In the genomic region with DNA sequence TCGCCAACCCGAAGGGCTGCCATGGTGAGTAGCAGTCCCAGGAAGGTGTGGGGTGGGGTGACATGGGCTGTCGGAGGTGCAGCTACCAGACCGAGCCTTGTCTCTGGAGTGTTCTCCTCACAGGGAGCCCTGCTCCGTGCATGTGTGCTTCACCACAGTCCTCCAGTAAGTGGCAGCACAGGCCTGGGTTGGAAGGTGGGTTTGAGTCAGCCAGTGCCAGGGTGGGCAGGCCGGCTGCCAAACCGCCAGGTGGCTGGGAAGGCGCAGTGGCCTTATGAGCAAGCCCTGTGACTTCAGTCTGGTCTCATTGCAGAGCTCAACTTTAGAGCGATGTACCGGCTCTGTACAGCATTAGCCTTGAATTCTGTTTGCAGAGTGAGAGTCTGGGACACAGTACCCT, we compare ENCODE assay signal across 8 mouse cellular contexts. TPM values are rescaled to one million over a fixed set of nuclear protein-coding genes. Genes with fewer than 3 reads are reported as not detected.
DNase-seq lines count a peak whose midpoint lies in the region; ATAC-seq and TF ChIP-seq lines count a peak whose summit lies in the region.

No protein-coding gene starts in this region.

- H3K4me3 ChIP-seq in left cerebral cortex, adult 2 months = no peak overlapping the region

- TF ChIP-seq CTCF in left cerebral cortex, adult 2 months (IDR thresholded peaks at IDR 0.05) = peak; percentile 88

- DNase-seq in WW6 (ENCODE audit: low read depth, low spot score) = peak; percentile 7
- DNase-seq in gastrocnemius, postnatal 14 days = peak; percentile 87
- peak; percentile 82 for DNase-seq in induced T-regulatory cell, adult 2 months (ENCODE audit: low read depth)
- peak; percentile 83 to 89 for DNase-seq in left cerebral cortex, adult 2 months (ENCODE audit: extremely low spot score in 1 of 2, low spot score in 2 of 2)
- DNase-seq in right cerebral cortex, postnatal 25 days = peak; percentile 87

- intact Hi-C loops in gastrocnemius, postnatal 14 days (cut with DNase I; ENCODE audit: low total_unique reads) = loop anchor here (5.0 kb wide), 1 partner anchor 47 kb away; no protein-coding TSS in a partner anchor
- intact Hi-C loops in left cerebral cortex, adult 2 months (cut with DNase I) = loop anchor here (1.0 to 5.0 kb wide), 3 partner anchors 34 to 117 kb away; no protein-coding TSS in a partner anchor

- peak; percentile 78 for ATAC-seq in common myeloid progenitor, adult 5-6 weeks (replicated peaks; ENCODE audit: low read depth, poor library complexity, severe bottlenecking)
- ATAC-seq in megakaryocyte progenitor cell, adult 5-6 weeks (replicated peaks; ENCODE audit: poor library complexity) = peak; percentile 78
- no peak for ATAC-seq in erythroid progenitor cell, adult 5-6 weeks (replicated peaks; ENCODE audit: low FRiP score, poor library complexity, severe bottlenecking)

- no peak overlapping the region for H3K27ac ChIP-seq in left cerebral cortex, adult 2 months

RNA-seq across cellular contexts. Expression of gene Camk1g, which starts 39.9 kb away (rescaled TPM):
- 0.09 TPM in 1 of 2 replicates, not detected in the other for total RNA-seq in common myeloid progenitor, adult 5-6 weeks (2017)
- total RNA-seq in gastrocnemius, postnatal 14 days (2021) = under 1 TPM; 0.18 to 0.33 TPM
- 10 to 100 TPM; 41.7 to 47.6 TPM for total RNA-seq in left cerebral cortex, adult 2 months (2021)
- not detected in 2 replicates for total RNA-seq in megakaryocyte progenitor cell, adult 5-6 weeks (2015)
- total RNA-seq in megakaryocyte progenitor cell, adult 5-6 weeks (2017) = not detected in 2 replicates
- total RNA-seq in erythroid progenitor cell, adult 5-6 weeks (2015; ENCODE audit: low replicate concordance) = not detected in 2 replicates
- not detected in 2 replicates for total RNA-seq in erythroid progenitor cell, adult 5-6 weeks (2017; ENCODE audit: low replicate concordance)

RNA-seq across cellular contexts. Expression of gene G0s2, which starts 57.2 kb away (rescaled TPM):
- total RNA-seq in common myeloid progenitor, adult 5-6 weeks (2017) = 0.29 and 3.4 TPM in 2 replicates
- total RNA-seq in gastrocnemius, postnatal 14 days (2021) = 10 to 100 TPM; 16.7 to 25.3 TPM
- total RNA-seq in left cerebral cortex, adult 2 months (2021) = 1 to 10 TPM; 6.0 to 7.3 TPM
- 9.3 and 11.9 TPM in 2 replicates for total RNA-seq in megakaryocyte progenitor cell, adult 5-6 weeks (2015)
- total RNA-seq in megakaryocyte progenitor cell, adult 5-6 weeks (2017) = 14.2 and 27.8 TPM in 2 replicates
- total RNA-seq in erythroid progenitor cell, adult 5-6 weeks (2015; ENCODE audit: low replicate concordance) = 3.8 and 7.6 TPM in 2 replicates
- total RNA-seq in erythroid progenitor cell, adult 5-6 weeks (2017; ENCODE audit: low replicate concordance) = 2.3 and 6.8 TPM in 2 replicates

Comparison
In these comparisons a context has a peak if more than half of its experiments do, and no peak if none do; other contexts are left out.
1. DNase-seq: peak in every context shown above with its lines; median percentile 87 in gastrocnemius, postnatal 14 days; 87 in right cerebral cortex, postnatal 25 days; 86 in left cerebral cortex, adult 2 months; 82 in induced T-regulatory cell, adult 2 months; 7 in WW6.
2. RNA of gene Camk1g, which starts 39.9 kb away (total RNA-seq): 41.7 to 47.6 TPM in left cerebral cortex, adult 2 months; 0.18 to 0.33 TPM in gastrocnemius, postnatal 14 days, 0.09 TPM in common myeloid progenitor, adult 5-6 weeks, not detected in megakaryocyte progenitor cell, adult 5-6 weeks and not detected in erythroid progenitor cell, adult 5-6 weeks; every median in the first group is over 10 times any median in the second.